Mouse (Mus musculus): ENCODE data around the gene Hsd17b11. TPM values are rescaled to one million over a fixed set of nuclear protein-coding genes. Genes with fewer than 3 reads are reported as not detected.
A peak's percentile ranks its signal among the peaks of the same experiment; 100 is the strongest.

Gene Hsd17b11
- polyA plus RNA-seq, 1 experiment = 18.8 TPM

GRCm38 (mm10) chr5:104059628-104060027 lies 37.9 kb upstream of the Hsd17b11 start:
- DNase-seq = no peak
- Histone ChIP-seq H3K4me1 (replicated peaks; ENCODE audit: control insufficient read depth, insufficient read depth, low read length) (no peaks in the 10 kb centered on the region), H3K36me3 (ENCODE audit: control insufficient read depth, insufficient read depth, low read length) (peaks cover 21% of the 10 kb centered on the region), H3K27ac (ENCODE audit: control insufficient read depth, insufficient read depth, low read length) (no peak overlapping the region), H3K4me3 (ENCODE audit: control insufficient read depth, insufficient read depth, low read length) (no peak overlapping the region), H3K27me3 (ENCODE audit: control insufficient read depth, insufficient read depth, low read length) (no peaks in the 10 kb centered on the region)
- no peak for TF ChIP-seq POLR2A (IDR thresholded peaks at IDR 0.05; ENCODE audit: control insufficient read depth, extremely low read depth, insufficient read depth, low read length, poor library complexity)
- TF ChIP-seq CTCF (IDR thresholded peaks at IDR 0.05; ENCODE audit: borderline replicate concordance, control insufficient read depth, extremely low read depth, insufficient read depth, low read length, poor library complexity) = no peak
- 96% methylated on average over 9 of the region's 9 CpGs for WGBS

GRCm38 (mm10) chr5:104058021-104058420 lies 36.3 kb upstream of the Hsd17b11 start:
- peak; percentile 70 for DNase-seq
- Histone ChIP-seq H3K27ac (ENCODE audit: control insufficient read depth, insufficient read depth, low read length) (no peak overlapping the region), H3K27me3 (ENCODE audit: control insufficient read depth, insufficient read depth, low read length) (no peaks in the 10 kb centered on the region), H3K36me3 (ENCODE audit: control insufficient read depth, insufficient read depth, low read length) (peaks cover 21% of the 10 kb centered on the region), H3K4me1 (replicated peaks; ENCODE audit: control insufficient read depth, insufficient read depth, low read length) (no peaks in the 10 kb centered on the region), H3K4me3 (ENCODE audit: control insufficient read depth, insufficient read depth, low read length) (no peak overlapping the region)
- TF ChIP-seq CTCF (IDR thresholded peaks at IDR 0.05; ENCODE audit: borderline replicate concordance, control insufficient read depth, extremely low read depth, insufficient read depth, low read length, poor library complexity) (peak; percentile 93; the same call in 1 of the 2 replicates), POLR2A (IDR thresholded peaks at IDR 0.05; ENCODE audit: control insufficient read depth, extremely low read depth, insufficient read depth, low read length, poor library complexity) (no peak)
- WGBS = 67% methylated on average over 15 of the region's 15 CpGs

- DNase-seq = no peak
- H3K4me3 ChIP-seq (ENCODE audit: control insufficient read depth, insufficient read depth, low read length) = no peak overlapping the region
- H3K36me3 ChIP-seq (ENCODE audit: control insufficient read depth, insufficient read depth, low read length) = peaks cover 22% of the 10 kb centered on the region
- no peaks in the 10 kb centered on the region for H3K4me1 ChIP-seq (replicated peaks; ENCODE audit: control insufficient read depth, insufficient read depth, low read length)
- no peak overlapping the region for H3K27ac ChIP-seq (ENCODE audit: control insufficient read depth, insufficient read depth, low read length)
- WGBS = 97% methylated on average over 7 of the region's 7 CpGs
- no peaks in the 10 kb centered on the region for H3K27me3 ChIP-seq (ENCODE audit: control insufficient read depth, insufficient read depth, low read length)
- TF ChIP-seq CTCF (IDR thresholded peaks at IDR 0.05; ENCODE audit: borderline replicate concordance, control insufficient read depth, extremely low read depth, insufficient read depth, low read length, poor library complexity) = no peak
- TF ChIP-seq POLR2A (IDR thresholded peaks at IDR 0.05; ENCODE audit: control insufficient read depth, extremely low read depth, insufficient read depth, low read length, poor library complexity) = no peak
Observed at GRCm38 (mm10) chr5:104056295-104056694, 34.6 kb upstream of the Hsd17b11 start.

GRCm38 (mm10) chr5:104055816-104056215 lies 34.1 kb upstream of the Hsd17b11 start:
- no peaks in the 10 kb centered on the region for H3K27me3 ChIP-seq (ENCODE audit: control insufficient read depth, insufficient read depth, low read length)
- WGBS = 92% methylated on average over 4 of the region's 4 CpGs
- H3K27ac ChIP-seq (ENCODE audit: control insufficient read depth, insufficient read depth, low read length) = no peak overlapping the region
- peaks cover 21% of the 10 kb centered on the region; the same call in 1 of the 2 replicates for H3K36me3 ChIP-seq (ENCODE audit: control insufficient read depth, insufficient read depth, low read length)
- TF ChIP-seq POLR2A (IDR thresholded peaks at IDR 0.05; ENCODE audit: control insufficient read depth, extremely low read depth, insufficient read depth, low read length, poor library complexity) (no peak), CTCF (IDR thresholded peaks at IDR 0.05; ENCODE audit: borderline replicate concordance, control insufficient read depth, extremely low read depth, insufficient read depth, low read length, poor library complexity) (no peak)
- H3K4me3 ChIP-seq (ENCODE audit: control insufficient read depth, insufficient read depth, low read length) = no peak overlapping the region
- no peak for DNase-seq
- H3K4me1 ChIP-seq (replicated peaks; ENCODE audit: control insufficient read depth, insufficient read depth, low read length) = no peaks in the 10 kb centered on the region

- 96% methylated on average over 4 of the region's 4 CpGs for WGBS
- no peak for DNase-seq
- no peak overlapping the region for H3K4me3 ChIP-seq (ENCODE audit: control insufficient read depth, insufficient read depth, low read length)
- H3K4me1 ChIP-seq (replicated peaks; ENCODE audit: control insufficient read depth, insufficient read depth, low read length) = no peaks in the 10 kb centered on the region
- TF ChIP-seq CTCF (IDR thresholded peaks at IDR 0.05; ENCODE audit: borderline replicate concordance, control insufficient read depth, extremely low read depth, insufficient read depth, low read length, poor library complexity) (no peak), POLR2A (IDR thresholded peaks at IDR 0.05; ENCODE audit: control insufficient read depth, extremely low read depth, insufficient read depth, low read length, poor library complexity) (no peak)
- no peaks in the 10 kb centered on the region for H3K27me3 ChIP-seq (ENCODE audit: control insufficient read depth, insufficient read depth, low read length)
- H3K36me3 ChIP-seq (ENCODE audit: control insufficient read depth, insufficient read depth, low read length) = peaks cover 15% of the 10 kb centered on the region; the same call in 1 of the 2 replicates
- no peak overlapping the region for H3K27ac ChIP-seq (ENCODE audit: control insufficient read depth, insufficient read depth, low read length)
Observed at GRCm38 (mm10) chr5:104054938-104055337, 33.2 kb upstream of the Hsd17b11 start.

GRCm38 (mm10) chr5:104052956-104053355 lies 31.2 kb upstream of the Hsd17b11 start:
- TF ChIP-seq POLR2A (IDR thresholded peaks at IDR 0.05; ENCODE audit: control insufficient read depth, extremely low read depth, insufficient read depth, low read length, poor library complexity) (no peak), CTCF (IDR thresholded peaks at IDR 0.05; ENCODE audit: borderline replicate concordance, control insufficient read depth, extremely low read depth, insufficient read depth, low read length, poor library complexity) (0 out of 2 replicates have a peak, but pooled peaks have one; percentile 25)
- 82% methylated on average over 8 of the region's 8 CpGs for WGBS

GRCm38 (mm10) chr5:104048139-104048538 lies 26.4 kb upstream of the Hsd17b11 start:
- TF ChIP-seq CTCF (IDR thresholded peaks at IDR 0.05; ENCODE audit: borderline replicate concordance, control insufficient read depth, extremely low read depth, insufficient read depth, low read length, poor library complexity) = no peak
- TF ChIP-seq POLR2A (IDR thresholded peaks at IDR 0.05; ENCODE audit: control insufficient read depth, extremely low read depth, insufficient read depth, low read length, poor library complexity) = no peak
- Histone ChIP-seq H3K36me3 (ENCODE audit: control insufficient read depth, insufficient read depth, low read length) (peaks cover 8% of the 10 kb centered on the region; the same call in 1 of the 2 replicates), H3K27ac (ENCODE audit: control insufficient read depth, insufficient read depth, low read length) (no peak overlapping the region), H3K27me3 (ENCODE audit: control insufficient read depth, insufficient read depth, low read length) (no peaks in the 10 kb centered on the region), H3K4me1 (replicated peaks; ENCODE audit: control insufficient read depth, insufficient read depth, low read length) (peaks cover 10% of the 10 kb centered on the region), H3K4me3 (ENCODE audit: control insufficient read depth, insufficient read depth, low read length) (no peak overlapping the region)
- no peak for DNase-seq
- WGBS = 50% methylated on average over 4 of the region's 4 CpGs

More at GRCm38 (mm10) chr5:104052956-104053355, 31.2 kb upstream of the Hsd17b11 start:
- Histone ChIP-seq H3K4me3 (ENCODE audit: control insufficient read depth, insufficient read depth, low read length) (no peak overlapping the region), H3K4me1 (replicated peaks; ENCODE audit: control insufficient read depth, insufficient read depth, low read length) (no peaks in the 10 kb centered on the region), H3K36me3 (ENCODE audit: control insufficient read depth, insufficient read depth, low read length) (peaks cover 8% of the 10 kb centered on the region; the same call in 1 of the 2 replicates), H3K27me3 (ENCODE audit: control insufficient read depth, insufficient read depth, low read length) (no peaks in the 10 kb centered on the region), H3K27ac (ENCODE audit: control insufficient read depth, insufficient read depth, low read length) (no peak overlapping the region)
- peak; percentile 41 for DNase-seq
